Mouse (Mus musculus): ENCODE results near the gene RPS10-NUDT3. TPM values are rescaled to one million over a fixed set of nuclear protein-coding genes. Genes with fewer than 3 reads are reported as not detected.

Gene RPS10-NUDT3
- polyA plus RNA-seq, 1 experiment: 0.16 TPM

DNA sequence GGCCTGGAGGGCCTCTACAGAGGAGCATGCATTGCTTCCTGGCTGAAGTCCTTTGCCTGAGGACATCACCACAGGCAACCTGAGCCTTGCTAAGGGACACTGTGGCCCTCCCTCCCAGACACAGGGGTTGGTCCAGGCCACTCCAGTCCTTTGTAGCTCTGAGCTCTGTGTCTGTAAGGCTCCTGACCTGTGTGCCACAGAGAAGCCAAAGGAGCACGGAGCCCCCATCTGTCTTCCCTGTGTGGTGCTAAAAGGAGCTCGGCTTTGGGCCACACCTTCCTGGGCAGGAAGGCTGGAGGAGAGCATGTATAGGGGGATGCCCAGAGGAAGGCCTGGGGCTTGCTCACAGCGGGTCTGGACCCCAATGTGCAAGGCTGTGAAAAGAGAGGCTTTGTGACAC lies 93.0 kb downstream of the RPS10-NUDT3 start:
- TF ChIP-seq CTCF (IDR thresholded peaks at IDR 0.05; ENCODE audit: borderline replicate concordance, insufficient read depth, low read depth, low read length) (no peak), POLR2A (IDR thresholded peaks at IDR 0.05; ENCODE audit: borderline replicate concordance, insufficient read depth, low read length) (no peak)
- Histone ChIP-seq H3K27me3 (ENCODE audit: control insufficient read depth, insufficient read depth, low read length) (no peaks in the 10 kb centered on the region), H3K4me1 (ENCODE audit: control insufficient read depth, insufficient read depth, low read length) (peaks cover 9% of the 10 kb centered on the region), H3K4me3 (replicated peaks; ENCODE audit: insufficient read depth, low read depth, low read length) (no peak overlapping the region), H3K27ac (ENCODE audit: insufficient read depth, low read length) (no peak overlapping the region)
- DNase-seq: no peak
- 25% methylated on average over 3 of the region's 3 CpGs for WGBS

DNA sequence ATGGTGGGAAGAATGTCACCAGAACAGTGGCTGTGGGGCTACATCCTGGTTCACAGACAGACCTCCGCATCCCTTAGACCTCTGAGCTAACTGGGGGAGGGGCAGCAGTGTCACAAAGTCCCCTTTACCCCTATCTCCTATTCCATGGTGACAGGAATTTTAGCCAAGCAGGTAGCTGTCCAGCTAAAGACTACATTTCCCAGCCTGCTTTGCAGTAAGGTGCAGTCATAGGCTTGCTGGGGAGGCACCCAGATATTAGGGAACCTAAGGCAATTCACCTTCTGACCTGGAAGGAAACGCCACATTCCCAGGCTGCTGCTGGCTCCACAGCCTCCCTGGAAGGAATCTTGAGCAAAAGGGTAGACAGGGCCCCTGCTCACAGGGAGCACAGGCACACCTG lies 93.8 kb downstream of the RPS10-NUDT3 start:
- 92% methylated on average over 2 of the region's 2 CpGs for WGBS
- H3K4me3 ChIP-seq (replicated peaks; ENCODE audit: insufficient read depth, low read depth, low read length): no peak overlapping the region
- DNase-seq: no peak
- no peaks in the 10 kb centered on the region for H3K27me3 ChIP-seq (ENCODE audit: control insufficient read depth, insufficient read depth, low read length)
- peaks cover 9% of the 10 kb centered on the region for H3K4me1 ChIP-seq (ENCODE audit: control insufficient read depth, insufficient read depth, low read length)
- no peak overlapping the region for H3K27ac ChIP-seq (ENCODE audit: insufficient read depth, low read length)
- no peak for TF ChIP-seq CTCF (IDR thresholded peaks at IDR 0.05; ENCODE audit: borderline replicate concordance, insufficient read depth, low read depth, low read length)
- TF ChIP-seq POLR2A (IDR thresholded peaks at IDR 0.05; ENCODE audit: borderline replicate concordance, insufficient read depth, low read length): no peak

DNA sequence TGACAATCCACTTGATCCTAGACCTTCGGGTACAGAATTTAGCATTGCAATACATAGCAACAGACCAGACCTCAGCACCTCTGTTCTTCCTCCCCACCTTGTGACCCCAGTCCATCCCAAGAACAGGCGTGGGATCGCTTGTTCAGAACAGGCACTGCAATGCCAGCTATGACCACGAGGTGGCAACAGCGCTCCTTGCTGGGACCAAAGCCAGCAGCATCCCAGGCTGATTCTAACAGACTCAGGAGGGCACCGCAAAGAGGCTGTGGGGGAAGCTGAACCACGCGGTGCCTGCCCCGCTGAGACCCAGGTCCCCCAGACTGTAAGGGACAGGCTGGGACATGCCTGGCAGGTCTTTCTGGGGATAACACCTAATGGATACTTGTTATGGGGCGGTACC lies 100.3 kb downstream of the RPS10-NUDT3 start:
- peak; percentile 84 to 95 for DNase-seq
- H3K27ac ChIP-seq (ENCODE audit: insufficient read depth, low read length): no peak overlapping the region
- TF ChIP-seq POLR2A (IDR thresholded peaks at IDR 0.05; ENCODE audit: borderline replicate concordance, insufficient read depth, low read length) (0 out of 2 replicates have a peak, but pooled peaks have one; percentile 12), CTCF (IDR thresholded peaks at IDR 0.05; ENCODE audit: borderline replicate concordance, insufficient read depth, low read depth, low read length) (peak; percentile 100)
- H3K27me3 ChIP-seq (ENCODE audit: control insufficient read depth, insufficient read depth, low read length): no peaks in the 10 kb centered on the region
- peak overlapping the region; percentile 0 for H3K4me3 ChIP-seq (replicated peaks; ENCODE audit: insufficient read depth, low read depth, low read length)
- peaks cover 3% of the 10 kb centered on the region; the same call in 1 of the 2 replicates for H3K4me1 ChIP-seq (ENCODE audit: control insufficient read depth, insufficient read depth, low read length)
- 5% methylated on average over 10 of the region's 10 CpGs for WGBS

DNA sequence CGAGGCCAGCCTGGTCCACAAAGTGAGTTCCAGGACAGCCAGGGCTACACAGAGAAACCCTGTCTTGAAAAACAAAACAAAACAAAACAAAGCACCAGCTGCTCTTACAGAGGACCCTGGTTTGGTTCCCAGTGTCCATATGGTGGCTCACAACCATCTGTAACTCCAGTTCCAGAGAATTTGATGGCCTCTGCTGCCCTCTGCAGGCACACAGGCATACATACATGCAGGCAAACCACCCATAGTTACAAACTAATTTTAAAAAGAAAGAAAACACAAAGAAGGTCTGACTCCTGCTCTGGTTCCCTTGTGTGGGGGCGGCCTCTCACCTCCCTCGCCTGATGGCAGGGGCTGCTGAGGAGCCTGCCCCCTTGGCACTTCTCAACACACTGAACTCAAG lies 101.7 kb downstream of the RPS10-NUDT3 start:
- WGBS: 91% methylated on average over 3 of the region's 3 CpGs
- no peak for DNase-seq
- Histone ChIP-seq H3K27me3 (ENCODE audit: control insufficient read depth, insufficient read depth, low read length) (no peaks in the 10 kb centered on the region), H3K4me3 (replicated peaks; ENCODE audit: insufficient read depth, low read depth, low read length) (no peak overlapping the region), H3K4me1 (ENCODE audit: control insufficient read depth, insufficient read depth, low read length) (peaks cover 3% of the 10 kb centered on the region; the same call in 1 of the 2 replicates), H3K27ac (ENCODE audit: insufficient read depth, low read length) (no peak overlapping the region)
- TF ChIP-seq POLR2A (IDR thresholded peaks at IDR 0.05; ENCODE audit: borderline replicate concordance, insufficient read depth, low read length) (no peak), CTCF (IDR thresholded peaks at IDR 0.05; ENCODE audit: borderline replicate concordance, insufficient read depth, low read depth, low read length) (no peak; the same call in 1 of the 2 replicates)

DNA sequence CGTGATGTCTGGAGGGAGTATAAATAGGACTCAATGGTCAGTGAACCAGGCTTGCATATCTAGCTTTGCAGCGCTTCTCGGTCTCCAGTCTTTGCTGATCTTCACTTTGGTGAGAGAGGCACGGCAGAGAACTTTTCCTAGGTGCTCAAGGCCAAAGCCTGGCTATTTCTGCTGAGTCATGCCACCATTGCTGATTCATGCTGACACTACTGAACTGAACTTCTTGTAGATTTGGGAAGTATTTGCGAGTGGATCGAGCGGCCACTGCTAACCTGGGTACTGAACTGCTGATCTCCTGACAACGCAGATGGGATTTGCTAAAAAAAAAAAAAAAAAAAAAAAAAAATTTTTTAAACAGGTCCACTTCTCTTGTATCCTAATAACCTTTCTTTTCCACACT lies 102.9 kb downstream of the RPS10-NUDT3 start:
- Histone ChIP-seq H3K4me1 (ENCODE audit: control insufficient read depth, insufficient read depth, low read length) (peaks cover 3% of the 10 kb centered on the region; the same call in 1 of the 2 replicates), H3K27ac (ENCODE audit: insufficient read depth, low read length) (no peak overlapping the region), H3K27me3 (ENCODE audit: control insufficient read depth, insufficient read depth, low read length) (no peaks in the 10 kb centered on the region), H3K4me3 (replicated peaks; ENCODE audit: insufficient read depth, low read depth, low read length) (no peak overlapping the region)
- DNase-seq: no peak
- WGBS: 95% methylated on average over 8 of the region's 8 CpGs
- no peak for TF ChIP-seq CTCF (IDR thresholded peaks at IDR 0.05; ENCODE audit: borderline replicate concordance, insufficient read depth, low read depth, low read length)
- no peak for TF ChIP-seq POLR2A (IDR thresholded peaks at IDR 0.05; ENCODE audit: borderline replicate concordance, insufficient read depth, low read length)

Other genes starting within 250 kb of the RPS10-NUDT3 start
- gene Grm4, start 113.8 kb downstream of the RPS10-NUDT3 start, polyA plus RNA-seq (2012; rRNA removed): 310 and 403 TPM in 2 replicates
- 124 and 133 TPM in 2 replicates for gene Hmga1, start 78.7 kb downstream of the RPS10-NUDT3 start, polyA plus RNA-seq (2012; rRNA removed)
- 98.9 and 104 TPM in 2 replicates for gene AI413582, start 69.5 kb downstream of the RPS10-NUDT3 start, polyA plus RNA-seq (2012; rRNA removed)
- gene Nudt3, start 11.7 kb downstream of the RPS10-NUDT3 start, polyA plus RNA-seq (2012; rRNA removed): 336 and 366 TPM in 2 replicates
- 479 and 488 TPM in 2 replicates for gene Rps10, start 1.4 kb upstream of the RPS10-NUDT3 start, polyA plus RNA-seq (2012; rRNA removed)
- gene Pacsin1, start 20.3 kb upstream of the RPS10-NUDT3 start, polyA plus RNA-seq (2012; rRNA removed): 228 and 244 TPM in 2 replicates
- gene Spdef, start 93.7 kb upstream of the RPS10-NUDT3 start, polyA plus RNA-seq (2012; rRNA removed): 1.2 and 1.3 TPM in 2 replicates
- gene D17Wsu92e, start 185.4 kb upstream of the RPS10-NUDT3 start, polyA plus RNA-seq (2012; rRNA removed): 152 and 156 TPM in 2 replicates
- gene Snrpc, start 202.9 kb upstream of the RPS10-NUDT3 start, polyA plus RNA-seq (2012; rRNA removed): 81.7 and 85.3 TPM in 2 replicates
- gene Uhrf1bp1, start 221.2 kb upstream of the RPS10-NUDT3 start, polyA plus RNA-seq (2012; rRNA removed): 18.2 and 18.5 TPM in 2 replicates